Mouse (Mus musculus): ENCODE results near the gene Arf3. TPM values are rescaled to one million over a fixed set of nuclear protein-coding genes. Genes with fewer than 3 reads are reported as not detected.

Gene Arf3
- total and polyA plus RNA-seq, 3 experiments = 37.4 to 239 (median 140) TPM

DNA sequence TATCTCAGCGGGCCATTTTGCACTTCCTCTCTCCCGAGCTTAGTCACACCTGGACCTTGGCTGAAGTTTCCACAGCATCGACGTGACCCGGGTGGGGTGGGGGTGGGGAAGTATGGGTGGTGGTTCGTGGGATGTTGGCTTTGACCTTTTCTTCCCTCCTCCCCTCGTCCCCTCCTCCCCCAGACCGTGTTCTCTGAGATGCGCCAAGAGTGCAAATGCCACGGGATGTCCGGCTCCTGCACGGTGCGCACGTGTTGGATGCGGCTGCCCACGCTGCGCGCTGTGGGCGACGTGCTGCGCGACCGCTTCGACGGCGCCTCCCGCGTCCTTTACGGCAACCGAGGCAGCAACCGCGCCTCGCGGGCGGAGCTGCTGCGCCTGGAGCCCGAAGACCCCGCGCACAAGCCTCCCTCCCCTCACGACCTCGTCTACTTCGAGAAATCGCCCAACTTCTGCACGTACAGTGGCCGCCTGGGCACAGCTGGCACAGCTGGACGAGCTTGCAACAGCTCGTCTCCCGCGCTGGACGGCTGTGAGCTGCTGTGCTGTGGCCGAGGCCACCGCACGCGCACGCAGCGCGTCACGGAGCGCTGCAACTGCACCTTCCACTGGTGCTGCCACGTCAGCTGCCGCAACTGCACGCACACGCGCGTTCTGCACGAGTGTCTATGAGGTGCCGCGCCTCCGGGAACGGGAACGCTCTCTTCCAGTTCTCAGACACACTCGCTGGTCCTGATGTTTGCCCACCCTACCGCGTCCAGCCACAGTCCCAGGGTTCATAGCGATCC, 29.4 kb upstream of the Arf3 start:
- Histone ChIP-seq H3K4me1 (ENCODE audit: control insufficient read depth in 1 of 2, insufficient read depth in 2 of 2, low read length in 2 of 2) (peaks cover 0 to 5% of the 10 kb centered on the region in 2 experiments; a peak in 1 of 4 replicates), H3K79me2 (ENCODE audit: control insufficient read depth, insufficient read depth, low read length, poor library complexity) (no peaks in the 10 kb centered on the region), H3K4me3 (ENCODE audit: control insufficient read depth in 1 of 2, insufficient read depth in 1 of 2, low read depth in 2 of 2, low read length in 2 of 2) (no peak overlapping the region), H3K36me3 (ENCODE audit: control insufficient read depth in 1 of 2, insufficient read depth in 2 of 2, low read length in 2 of 2) (no peaks in the 10 kb centered on the region), H3K27ac (ENCODE audit: control insufficient read depth, low read depth, low read length) (no peak overlapping the region), H3K9me3 (replicated peaks; ENCODE audit: insufficient read depth, low read length) (no peaks in the 10 kb centered on the region), H3K27me3 (ENCODE audit: control insufficient read depth in 1 of 2, insufficient read depth in 2 of 2, low read length in 2 of 2) (no peaks in the 10 kb centered on the region; a peak in 1 of 4 replicates), H3K9ac (ENCODE audit: control insufficient read depth, low read depth, low read length, poor library complexity, severe bottlenecking) (no peak overlapping the region)
- no peak for TF ChIP-seq POLR2AphosphoS2 (IDR thresholded peaks at IDR 0.05; ENCODE audit: low read length)
- no peak for TF ChIP-seq MAX (IDR thresholded peaks at IDR 0.05; ENCODE audit: low read length)
- TF ChIP-seq TCF12 (IDR thresholded peaks at IDR 0.05; ENCODE audit: low read depth, low read length) = no peak
- TF ChIP-seq HCFC1 (IDR thresholded peaks at IDR 0.05; ENCODE audit: low read depth, low read length) = no peak
- TF ChIP-seq MAFK (IDR thresholded peaks at IDR 0.05; ENCODE audit: borderline replicate concordance, low read depth, low read length) = no peak
- TF ChIP-seq ZNF384 (IDR thresholded peaks at IDR 0.05; ENCODE audit: low read depth, low read length) = no peak
- TF ChIP-seq SIN3A (IDR thresholded peaks at IDR 0.05; ENCODE audit: low read length) = no peak
- no peak for TF ChIP-seq TBP (IDR thresholded peaks at IDR 0.05; ENCODE audit: low read depth, low read length)
- no peak for TF ChIP-seq ETS1 (IDR thresholded peaks at IDR 0.05; ENCODE audit: low read depth, low read length)
- TF ChIP-seq ZC3H11A (IDR thresholded peaks at IDR 0.05; ENCODE audit: low read depth, low read length) = no peak
- no peak for TF ChIP-seq MYC (IDR thresholded peaks at IDR 0.05; ENCODE audit: low read depth, low read length)
- no peak for TF ChIP-seq RCOR1 (IDR thresholded peaks at IDR 0.05; ENCODE audit: low read depth, low read length)
- no peak for TF ChIP-seq ZKSCAN1 (IDR thresholded peaks at IDR 0.05; ENCODE audit: low read depth, low read length)
- no peak for TF ChIP-seq GABPA (IDR thresholded peaks at IDR 0.05; ENCODE audit: low read depth, low read length)
- no peak for TF ChIP-seq KAT2A (conservative IDR thresholded peaks at IDR 0.05; ENCODE audit: low read depth, low read length)
- no peak for TF ChIP-seq GATA1 (IDR thresholded peaks at IDR 0.05; ENCODE audit: low read depth, low read length)
- no peak for TF ChIP-seq MXI1 (IDR thresholded peaks at IDR 0.05; ENCODE audit: low read depth, low read length)
- TF ChIP-seq POLR2AphosphoS5 (IDR thresholded peaks at IDR 0.05; ENCODE audit: borderline replicate concordance, low read depth, low read length) = no peak
- no peak for TF ChIP-seq ZMIZ1 (IDR thresholded peaks at IDR 0.05; ENCODE audit: low read depth, low read length)
- no peak for TF ChIP-seq UBTF (IDR thresholded peaks at IDR 0.05; ENCODE audit: borderline replicate concordance, insufficient read depth, low read depth, low read length)
- DNase-seq (ENCODE audit: low read depth, low spot score) = no peak

DNA sequence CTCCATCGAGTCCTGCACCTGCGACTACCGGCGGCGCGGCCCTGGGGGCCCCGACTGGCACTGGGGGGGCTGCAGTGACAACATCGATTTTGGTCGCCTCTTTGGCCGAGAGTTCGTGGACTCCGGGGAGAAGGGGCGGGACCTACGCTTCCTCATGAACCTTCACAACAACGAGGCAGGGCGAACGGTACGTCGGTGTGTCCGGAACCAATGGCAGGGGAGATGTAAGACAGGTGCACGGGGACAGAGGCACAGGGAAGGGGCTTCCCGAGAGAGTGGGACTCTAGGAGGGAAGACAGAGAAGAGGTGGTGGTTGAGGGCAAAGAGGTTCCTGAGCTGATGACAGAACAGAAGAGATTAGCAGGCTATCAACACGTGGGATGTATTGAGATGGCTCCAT, 28.8 kb upstream of the Arf3 start:
- no peak for DNase-seq (ENCODE audit: low read depth, low spot score)
- TF ChIP-seq NRF1 (IDR thresholded peaks at IDR 0.05; ENCODE audit: insufficient read depth, low read depth, low read length, poor library complexity, severe bottlenecking) = no peak
- TF ChIP-seq POLR2AphosphoS5 (IDR thresholded peaks at IDR 0.05; ENCODE audit: borderline replicate concordance, low read depth, low read length) = no peak
- TF ChIP-seq TBP (IDR thresholded peaks at IDR 0.05; ENCODE audit: low read depth, low read length) = no peak
- TF ChIP-seq CHD1 (IDR thresholded peaks at IDR 0.05; ENCODE audit: low read depth, low read length) = no peak
- TF ChIP-seq CTCF (IDR thresholded peaks at IDR 0.05 in 2 of 3, conservative IDR thresholded peaks at IDR 0.05 in 1 of 3; ENCODE audit: control insufficient read depth in 1 of 3, insufficient read depth in 1 of 3, low read depth in 2 of 3, low read length in 3 of 3, poor library complexity in 1 of 3, severe bottlenecking in 1 of 3) = no peak
- no peak for TF ChIP-seq MAZ (IDR thresholded peaks at IDR 0.05; ENCODE audit: low read depth, low read length)
- no peak for TF ChIP-seq MXI1 (IDR thresholded peaks at IDR 0.05; ENCODE audit: low read depth, low read length)
- no peak for TF ChIP-seq NELFE (IDR thresholded peaks at IDR 0.05; ENCODE audit: low read depth, low read length)
- no peak for TF ChIP-seq MYB (IDR thresholded peaks at IDR 0.05; ENCODE audit: low read depth, low read length)
- TF ChIP-seq TCF12 (IDR thresholded peaks at IDR 0.05; ENCODE audit: low read depth, low read length) = no peak
- no peak for TF ChIP-seq E2F4 (IDR thresholded peaks at IDR 0.05; ENCODE audit: borderline replicate concordance, low read depth, low read length)
- TF ChIP-seq POLR2AphosphoS2 (IDR thresholded peaks at IDR 0.05; ENCODE audit: low read length) = no peak
- no peak for TF ChIP-seq CHD2 (IDR thresholded peaks at IDR 0.05; ENCODE audit: low read length)
- TF ChIP-seq ELF1 (IDR thresholded peaks at IDR 0.05; ENCODE audit: low read depth, low read length) = no peak
- Histone ChIP-seq H3K9me3 (replicated peaks; ENCODE audit: insufficient read depth, low read length) (no peaks in the 10 kb centered on the region), H3K36me3 (ENCODE audit: control insufficient read depth in 1 of 2, insufficient read depth in 2 of 2, low read length in 2 of 2) (no peaks in the 10 kb centered on the region), H3K4me1 (ENCODE audit: control insufficient read depth in 1 of 2, insufficient read depth in 2 of 2, low read length in 2 of 2) (peaks cover 0 to 5% of the 10 kb centered on the region in 2 experiments; a peak in 1 of 4 replicates), H3K4me3 (ENCODE audit: control insufficient read depth in 1 of 2, insufficient read depth in 1 of 2, low read depth in 2 of 2, low read length in 2 of 2) (no peak overlapping the region), H3K9ac (ENCODE audit: control insufficient read depth, low read depth, low read length, poor library complexity, severe bottlenecking) (no peak overlapping the region), H3K27me3 (ENCODE audit: control insufficient read depth in 1 of 2, insufficient read depth in 2 of 2, low read length in 2 of 2) (no peaks in the 10 kb centered on the region; a peak in 1 of 4 replicates), H3K27ac (ENCODE audit: control insufficient read depth, low read depth, low read length) (no peak overlapping the region), H3K79me2 (ENCODE audit: control insufficient read depth, insufficient read depth, low read length, poor library complexity) (no peaks in the 10 kb centered on the region)

Data from MEL (cell line).